Mouse (Mus musculus) CH12.LX (cell line): ENCODE measurements around the gene Olfr911-ps1. TPM values are rescaled to one million over a fixed set of nuclear protein-coding genes. Genes with fewer than 3 reads are reported as not detected.

Source experiments
- DNase-seq: peaks from one replicate; pipeline ENCODE4 v3.0.0-alpha.2; 2013; ENCODE audit errors: extremely low read depth
- H3K27ac ChIP-seq: 2 replicates; pipeline ENCODE4 v1.5.1; 2012; ENCODE audit warnings: low read depth, mild to moderate bottlenecking, control low read depth, moderate library complexity; ENCODE audit not compliant: insufficient read depth
- H3K27me3 ChIP-seq: replicated peaks from 2 replicates; pipeline ENCODE3; 2012; ENCODE audit warnings: inconsistent platforms
- H3K36me3 ChIP-seq, 2 experiments: replicated peaks in 1 of 2; 2 replicates each; pipeline versions ENCODE3 to v1.6.1; 2012; ENCODE audit warnings: inconsistent platforms in 1 of 2, low read length in 1 of 2, mild to moderate bottlenecking in 1 of 2, mixed read lengths in 1 of 2, moderate library complexity in 1 of 2; ENCODE audit not compliant: control insufficient read depth in 1 of 2, insufficient read depth in 1 of 2
- H3K4me1 ChIP-seq, 2 experiments: 2 replicates each; pipeline ENCODE4 v1.6.1; 2012; ENCODE audit warnings: inconsistent platforms in 1 of 2, moderate library complexity in 1 of 2; ENCODE audit not compliant: insufficient read depth in 2 of 2, control insufficient read depth in 1 of 2
- H3K4me2 ChIP-seq: 2 replicates; pipeline ENCODE4 v1.6.1; 2012; ENCODE audit warnings: low read depth, mild to moderate bottlenecking, control low read depth; ENCODE audit not compliant: poor library complexity, insufficient read depth, severe bottlenecking
- H3K4me3 ChIP-seq, 3 experiments: fragments of 150-350 bp in 1 of 3; sonication (generic) in 1 of 3; replicated peaks in 1 of 3; 2 replicates each; pipeline versions ENCODE3 to v1.5.1; 2011 to 2012; ENCODE audit warnings: low read depth in 2 of 3, low read length in 2 of 3, mild to moderate bottlenecking in 2 of 3, moderate library complexity in 2 of 3, control low read depth in 1 of 3, improper control_type of control experiment in 1 of 3, inconsistent platforms in 1 of 3, mixed read lengths in 1 of 3; ENCODE audit not compliant: poor library complexity in 1 of 3
- H3K79me2 ChIP-seq: replicated peaks from 2 replicates; pipeline ENCODE4 v1.6.1; 2012; ENCODE audit warnings: mild to moderate bottlenecking, moderate library complexity; ENCODE audit not compliant: control insufficient read depth, poor library complexity, insufficient read depth, severe bottlenecking; ENCODE audit errors: extremely low read depth
- H3K9ac ChIP-seq: 2 replicates; pipeline ENCODE4 v1.6.1; 2012; ENCODE audit warnings: low read depth, mild to moderate bottlenecking, control low read depth, moderate library complexity; ENCODE audit not compliant: insufficient read depth
- H3K9me3 ChIP-seq: replicated peaks from 2 replicates; pipeline ENCODE3; 2012; ENCODE audit warnings: low read length, inconsistent platforms, mixed read lengths
- BHLHE40 ChIP-seq: IDR thresholded peaks from 2 replicates; pipeline ENCODE4 v1.6.1; 2011; ENCODE audit warnings: mild to moderate bottlenecking, low read depth, low read length, improper control_type of control experiment
- CHD2 ChIP-seq: IDR thresholded peaks from 2 replicates; pipeline ENCODE4 v1.6.1; 2011; ENCODE audit warnings: low read length, improper control_type of control experiment
- E2F4 ChIP-seq: IDR thresholded peaks from 2 replicates; pipeline ENCODE4 v1.6.1; 2011; ENCODE audit warnings: low read depth, low read length, improper control_type of control experiment; ENCODE audit not compliant: insufficient replicate concordance
- ELF1 ChIP-seq: IDR thresholded peaks from 2 replicates; pipeline ENCODE4 v1.6.1; 2014; ENCODE audit warnings: low read depth, mild to moderate bottlenecking, inconsistent platforms, low read length, improper control_type of control experiment
- GABPA ChIP-seq: IDR thresholded peaks from 2 replicates; pipeline ENCODE4 v1.6.1; 2012; ENCODE audit warnings: low read depth, low read length, improper control_type of control experiment, inconsistent platforms; ENCODE audit not compliant: insufficient replicate concordance
- HCFC1 ChIP-seq: IDR thresholded peaks from 2 replicates; pipeline ENCODE4 v1.6.1; 2012; ENCODE audit warnings: low read depth, mild to moderate bottlenecking, inconsistent platforms, low read length, improper control_type of control experiment
- IRF4 ChIP-seq: IDR thresholded peaks from 2 replicates; pipeline ENCODE4 v1.6.1; 2014; ENCODE audit warnings: low read depth, mild to moderate bottlenecking, inconsistent platforms, low read length, improper control_type of control experiment
- JUND ChIP-seq: conservative IDR thresholded peaks from 2 replicates; pipeline ENCODE4 v1.6.1; 2011; ENCODE audit warnings: low read depth, low read length, improper control_type of control experiment
- MAFK ChIP-seq: IDR thresholded peaks from 2 replicates; pipeline ENCODE4 v1.6.1; 2011; ENCODE audit warnings: low read length, improper control_type of control experiment; ENCODE audit not compliant: insufficient replicate concordance
- MAX ChIP-seq: IDR thresholded peaks from 2 replicates; pipeline ENCODE4 v1.6.1; 2011; ENCODE audit warnings: low read length, improper control_type of control experiment
- MAZ ChIP-seq: IDR thresholded peaks from 2 replicates; pipeline ENCODE4 v1.6.1; 2012; ENCODE audit warnings: low read depth, mild to moderate bottlenecking, inconsistent platforms, low read length, improper control_type of control experiment, moderate library complexity
- MXI1 ChIP-seq: IDR thresholded peaks from 2 replicates; pipeline ENCODE4 v1.6.1; 2011; ENCODE audit warnings: mild to moderate bottlenecking, low read depth, low read length, improper control_type of control experiment
- MYC ChIP-seq: IDR thresholded peaks from 2 replicates; pipeline ENCODE4 v1.6.1; 2011; ENCODE audit warnings: low read depth, mild to moderate bottlenecking, improper control_type of control experiment, low read length
- NELFE ChIP-seq: IDR thresholded peaks from 2 replicates; pipeline ENCODE4 v1.6.1; 2011; ENCODE audit warnings: low read depth, low read length, improper control_type of control experiment
- NRF1 ChIP-seq: IDR thresholded peaks from 2 replicates; pipeline ENCODE4 v1.6.1; 2014; ENCODE audit warnings: low read depth, mild to moderate bottlenecking, inconsistent platforms, low read length, improper control_type of control experiment, moderate library complexity
- POLR2A ChIP-seq: IDR thresholded peaks from 2 replicates; pipeline ENCODE4 v1.6.1; 2011; ENCODE audit warnings: low read depth, mild to moderate bottlenecking, improper control_type of control experiment, low read length
- RAD21 ChIP-seq: IDR thresholded peaks from 2 replicates; pipeline ENCODE4 v1.6.1; 2011; ENCODE audit warnings: low read depth, mild to moderate bottlenecking, low read length, improper control_type of control experiment, moderate library complexity
- RCOR1 ChIP-seq: conservative IDR thresholded peaks from 2 replicates; pipeline ENCODE4 v1.6.1; 2012; ENCODE audit warnings: low read depth, mild to moderate bottlenecking, inconsistent platforms, low read length, improper control_type of control experiment
- SIN3A ChIP-seq: IDR thresholded peaks from 2 replicates; pipeline ENCODE4 v1.6.1; 2012; ENCODE audit warnings: low read length, improper control_type of control experiment, inconsistent platforms
- SMC3 ChIP-seq: IDR thresholded peaks from 2 replicates; pipeline ENCODE4 v1.6.1; 2011; ENCODE audit warnings: low read depth, low read length, improper control_type of control experiment
- TBP ChIP-seq: conservative IDR thresholded peaks from 2 replicates; pipeline ENCODE4 v1.6.1; 2011; ENCODE audit warnings: low read depth, low read length, improper control_type of control experiment
- TCF12 ChIP-seq: IDR thresholded peaks from 2 replicates; pipeline ENCODE4 v1.6.1; 2014; ENCODE audit warnings: low read depth, mild to moderate bottlenecking, inconsistent platforms, low read length, improper control_type of control experiment
- UBTF ChIP-seq: IDR thresholded peaks from 2 replicates; pipeline ENCODE4 v1.6.1; 2012; ENCODE audit warnings: low read depth, mild to moderate bottlenecking, inconsistent platforms, low read length, improper control_type of control experiment, moderate library complexity
- ZC3H11A ChIP-seq: IDR thresholded peaks from 2 replicates; pipeline ENCODE4 v1.6.1; 2012; ENCODE audit warnings: low read depth, mild to moderate bottlenecking, inconsistent platforms, low read length, improper control_type of control experiment
- ZNF384 ChIP-seq: IDR thresholded peaks from 2 replicates; pipeline ENCODE4 v1.6.1; 2012; ENCODE audit warnings: low read depth, low read length, improper control_type of control experiment, inconsistent platforms
- dilution Hi-C: fragments of 300-500 bp; cut with MboI; formaldehyde crosslinking; loops from 2 replicates; pipeline ENCODE4 v1.14.3; 2020; ENCODE audit warnings: low sequenced_read_pairs; ENCODE audit not compliant: extremely low pct_unique_long_range_greater_than_20kb, extremely low pct_ligation_motif_present
- in situ Hi-C: fragments of 300-500 bp; cut with MboI; formaldehyde crosslinking; loops from 3 replicates; pipeline ENCODE4 v1.14.3; 2019; ENCODE audit warnings: low sequenced_read_pairs, low pct_ligation_motif_present, low pct_unique_long_range_greater_than_20kb, mixed read lengths
- polyA plus RNA-seq: library from polyadenylated mRNA; unstranded; fragments of >175 nt; gene quantifications from 2 replicates; pipeline ENCODE4 v1.2.1, GENCODE M21; 2012; ENCODE audit warnings: low read depth; ENCODE audit not compliant: insufficient read length
- total RNA-seq, 2 experiments: library from RNA; depleted of rRNA; stranded (reverse); fragments of 300-350 nt in 1 of 2; fragments of >200 nt in 1 of 2; gene quantifications; 2 replicates each; pipeline ENCODE4 v1.2.3; 2012 to 2014

The Olfr911-ps1 gene
- total and polyA plus RNA-seq, 3 experiments = not detected

DNA sequence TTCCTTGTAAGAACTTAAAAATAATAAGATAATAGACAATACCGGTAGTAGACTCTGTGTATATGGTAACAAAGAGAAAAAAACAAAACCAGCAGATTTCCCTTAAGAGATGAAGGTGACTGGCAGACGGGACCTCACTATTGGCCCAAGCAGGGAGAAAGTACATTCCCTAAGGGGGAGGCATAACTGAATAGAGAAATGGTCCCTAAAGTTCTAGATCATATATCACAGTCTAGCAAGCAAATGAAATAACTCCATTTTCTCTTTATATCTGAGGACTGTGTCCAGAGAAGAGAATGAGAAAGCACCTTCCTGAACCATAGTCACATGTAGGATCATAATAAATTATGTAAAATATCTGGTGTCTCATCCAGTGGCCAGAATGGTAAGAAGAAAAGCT, 25.9 kb upstream of the Olfr911-ps1 start, which contains the start of gene Olfr907:
TSS of gene Olfr907 (plus strand) at position 301 of the 400 bp plus-strand sequence.
- no peaks in the 10 kb centered on the region for H3K27me3 ChIP-seq
- no peaks in the 10 kb centered on the region for H3K9me3 ChIP-seq
- no peaks in the 10 kb centered on the region for H3K36me3 ChIP-seq
- H3K9ac ChIP-seq = no peak within 1 kb of the TSS
- dilution Hi-C loops = no loop called here
- H3K27ac ChIP-seq = no peak within 1 kb of the TSS
- TF ChIP-seq TCF12 (no peak), ELF1 (no peak), ZNF384 (no peak), MAFK (no peak), POLR2A (no peak), MAZ (no peak), GABPA (no peak), JUND (no peak), CHD2 (no peak), SIN3A (no peak), ZC3H11A (no peak)
- TF ChIP-seq, all 38 proteins: peak for 0
- H3K4me1 ChIP-seq = no peaks in the 10 kb centered on the region
- no peak within 1 kb of the TSS for H3K4me2 ChIP-seq
- in situ Hi-C loops = no loop called here
- no peak for DNase-seq
- H3K4me3 ChIP-seq = no peak within 1 kb of the TSS
- no peaks in the 10 kb centered on the region for H3K79me2 ChIP-seq

DNA sequence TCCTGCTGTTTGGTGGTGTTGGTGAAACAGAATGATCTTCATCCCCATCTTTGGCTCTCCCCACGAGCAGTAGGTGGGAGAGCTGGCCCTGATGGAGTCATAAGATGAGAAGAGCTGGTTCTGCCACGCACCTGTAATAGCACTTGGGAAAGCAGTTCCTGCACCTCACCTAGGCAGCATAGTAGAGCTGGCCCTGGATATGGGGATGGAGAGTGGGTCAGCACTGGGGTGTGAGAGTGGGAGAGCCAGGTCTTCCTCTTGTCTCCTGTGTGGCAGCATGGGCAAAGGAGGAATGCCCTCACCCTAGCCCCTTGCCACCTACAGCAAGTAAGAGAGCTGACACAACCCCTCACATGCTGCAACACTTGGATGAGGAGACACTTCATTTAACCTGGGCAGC, 9.0 kb upstream of the Olfr911-ps1 start:
- DNase-seq = no peak
- dilution Hi-C loops = no loop called here
- in situ Hi-C loops = no loop called here
- no peaks in the 10 kb centered on the region for H3K4me1 ChIP-seq
- H3K9ac ChIP-seq = no peak overlapping the region
- no peaks in the 10 kb centered on the region for H3K36me3 ChIP-seq
- H3K79me2 ChIP-seq = no peaks in the 10 kb centered on the region
- no peaks in the 10 kb centered on the region for H3K27me3 ChIP-seq
- H3K27ac ChIP-seq = no peak overlapping the region
- no peak overlapping the region for H3K4me3 ChIP-seq
- no peak for TF ChIP-seq BHLHE40
- no peak for TF ChIP-seq UBTF
- TF ChIP-seq TBP = no peak
- TF ChIP-seq ZNF384 = no peak
- no peak for TF ChIP-seq POLR2A
- no peak for TF ChIP-seq NELFE
- H3K4me2 ChIP-seq = no peak overlapping the region
- no peaks in the 10 kb centered on the region for H3K9me3 ChIP-seq

DNA sequence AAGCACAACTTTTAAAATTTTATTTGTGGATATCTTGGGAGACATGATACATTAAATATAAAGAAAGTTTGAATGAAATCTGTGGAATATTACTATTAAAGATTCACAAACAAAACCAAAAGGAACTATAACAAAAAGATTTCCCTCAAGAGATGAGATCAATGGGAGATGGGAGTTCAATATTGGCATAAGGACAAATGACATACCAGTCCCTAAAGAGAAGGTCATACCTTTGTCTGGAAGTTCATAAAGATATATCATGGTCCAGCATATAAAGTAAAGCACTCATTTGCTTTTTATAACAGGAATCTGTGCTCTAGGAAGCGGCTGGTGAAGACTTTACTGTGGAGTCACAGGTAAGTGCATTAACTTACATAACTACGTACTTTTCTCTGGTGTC, 16.2 kb downstream of the Olfr911-ps1 start, which contains the start of gene Olfr910:
TSS of gene Olfr910 (plus strand) at position 301 of the 400 bp plus-strand sequence.
- in situ Hi-C loops = no loop called here
- no peak for TF ChIP-seq MAFK
- TF ChIP-seq RAD21 = no peak
- TF ChIP-seq POLR2A = no peak
- TF ChIP-seq MYC = no peak
- no peak for TF ChIP-seq CHD2
- TF ChIP-seq MAZ = no peak
- TF ChIP-seq TBP = no peak
- no peak for TF ChIP-seq MAX
- TF ChIP-seq RCOR1 = no peak
- no peak for TF ChIP-seq MXI1
- no peak for TF ChIP-seq IRF4
- no peak for TF ChIP-seq ZNF384
- TF ChIP-seq SMC3 = no peak
- no peak for TF ChIP-seq BHLHE40
- no peak for TF ChIP-seq E2F4
- TF ChIP-seq JUND = no peak
- no peak for TF ChIP-seq HCFC1
- no peak for TF ChIP-seq NRF1
- TF ChIP-seq SIN3A = no peak
- TF ChIP-seq, all 38 proteins: peak for 0
- Histone ChIP-seq H3K9ac (no peak within 1 kb of the TSS), H3K4me3 (no peak within 1 kb of the TSS), H3K27me3 (no peaks in the 10 kb centered on the region), H3K4me1 (no peaks in the 10 kb centered on the region), H3K4me2 (no peak within 1 kb of the TSS), H3K9me3 (no peaks in the 10 kb centered on the region), H3K27ac (no peak within 1 kb of the TSS), H3K79me2 (no peaks in the 10 kb centered on the region), H3K36me3 (no peaks in the 10 kb centered on the region)
- dilution Hi-C loops = no loop called here
- no peak for DNase-seq
